In genomic region chr1:143663197-143663596, GRCm38 (mm10) we compare ENCODE assay signal across 26 mouse cellular contexts. TPM values are rescaled to one million over a fixed set of nuclear protein-coding genes. Genes with fewer than 3 reads are reported as not detected.
DNase-seq lines count a peak whose midpoint lies in the region; ATAC-seq lines count a peak whose summit lies in the region.
"Had no signal": no experiment of that assay in that cellular context is flagged by ENCODE, and none has a peak within 500 bp of the region (broad histone marks: within the 10 kb centered on the region; RNA-seq: fewer than 3 reads in every experiment).

No protein-coding gene starts in this region.

- no peaks in the 10 kb centered on the region for H3K9me3 ChIP-seq in liver, embryonic 13.5 days (replicated peaks)
- no peaks in the 10 kb centered on the region for H3K9me3 ChIP-seq in intestine, embryonic 15.5 days
- H3K9me3 ChIP-seq in intestine, embryonic 16.5 days (ENCODE audit: control insufficient read depth, low read length): no peaks in the 10 kb centered on the region
- H3K9me3 ChIP-seq in liver, embryonic 16.5 days (replicated peaks; ENCODE audit: control insufficient read depth, low read length): no peaks in the 10 kb centered on the region
- H3K9me3 ChIP-seq in heart, embryonic 12.5 days (replicated peaks): no peaks in the 10 kb centered on the region
- H3K9me3 ChIP-seq in forebrain, embryonic 13.5 days (replicated peaks): no peaks in the 10 kb centered on the region
- H3K9me3 ChIP-seq: embryonic facial prominence, embryonic 10.5 days; embryonic facial prominence, embryonic 13.5 days; forebrain, embryonic 12.5 days; heart, embryonic 13.5 days had no signal

- peak; percentile 36; the same call in 1 of the 2 replicates for ATAC-seq in liver, embryonic 13.5 days (ENCODE audit: low read depth)
- ATAC-seq in intestine, embryonic 15.5 days: peak; percentile 20; the same call in 1 of the 2 replicates
- ATAC-seq in intestine, embryonic 16.5 days: peak; percentile 62; the same call in 1 of the 2 replicates
- ATAC-seq in liver, embryonic 16.5 days (ENCODE audit: low read depth): peak; percentile 70
- no peak for ATAC-seq in heart, embryonic 12.5 days (ENCODE audit: insufficient number of reproducible peaks, low FRiP score)
- no peak for ATAC-seq in forebrain, embryonic 13.5 days
- ATAC-seq: CD4-positive, CD25-positive, alpha-beta regulatory T cell, adult 4 months had no signal

- H3K4me1 ChIP-seq in liver, embryonic 13.5 days (replicated peaks): no peaks in the 10 kb centered on the region
- H3K4me1 ChIP-seq in intestine, embryonic 15.5 days (replicated peaks): no peaks in the 10 kb centered on the region
- H3K4me1 ChIP-seq in intestine, embryonic 16.5 days (ENCODE audit: control insufficient read depth, insufficient read depth, low read length): no peaks in the 10 kb centered on the region
- no peaks in the 10 kb centered on the region for H3K4me1 ChIP-seq in liver, embryonic 16.5 days (ENCODE audit: control insufficient read depth, low read depth, low read length)
- no peaks in the 10 kb centered on the region for H3K4me1 ChIP-seq in heart, embryonic 12.5 days (replicated peaks)
- H3K4me1 ChIP-seq in forebrain, embryonic 13.5 days: no peaks in the 10 kb centered on the region
- H3K4me1 ChIP-seq: embryonic facial prominence, embryonic 10.5 days; embryonic facial prominence, embryonic 13.5 days; forebrain, embryonic 12.5 days had no signal

- H3K27ac ChIP-seq in liver, embryonic 13.5 days: no peak overlapping the region
- H3K27ac ChIP-seq in intestine, embryonic 15.5 days: no peak overlapping the region
- H3K27ac ChIP-seq in intestine, embryonic 16.5 days (ENCODE audit: low read length): no peak overlapping the region
- H3K27ac ChIP-seq in liver, embryonic 16.5 days (ENCODE audit: low read length): no peak overlapping the region
- H3K27ac ChIP-seq in heart, embryonic 12.5 days (ENCODE audit: poor library complexity, severe bottlenecking): no peak overlapping the region
- no peak overlapping the region for H3K27ac ChIP-seq in forebrain, embryonic 13.5 days
- H3K27ac ChIP-seq: embryonic facial prominence, embryonic 10.5 days; embryonic facial prominence, embryonic 13.5 days; forebrain, embryonic 12.5 days; heart, embryonic 13.5 days; hindbrain, embryonic 14.5 days had no signal

- 80% methylated on average over 2 of the region's 2 CpGs for whole genome bisulfite sequencing in liver, embryonic 13.5 days (ENCODE audit: insufficient replicate concordance)
- 95% methylated on average over 2 of the region's 2 CpGs for WGBS in intestine, embryonic 15.5 days
- WGBS in intestine, embryonic 16.5 days: 94% methylated on average over 2 of the region's 2 CpGs
- 81% methylated on average over 2 of the region's 2 CpGs for WGBS in liver, embryonic 16.5 days (ENCODE audit: insufficient replicate concordance)
- 96% methylated on average over 2 of the region's 2 CpGs for WGBS in heart, embryonic 12.5 days
- WGBS in forebrain, embryonic 13.5 days: 100% methylated on average over 2 of the region's 2 CpGs

- H3K27me3 ChIP-seq in liver, embryonic 13.5 days: no peaks in the 10 kb centered on the region
- H3K27me3 ChIP-seq in intestine, embryonic 15.5 days (replicated peaks): no peaks in the 10 kb centered on the region
- H3K27me3 ChIP-seq in intestine, embryonic 16.5 days (replicated peaks; ENCODE audit: control insufficient read depth, insufficient read depth, low read length): no peaks in the 10 kb centered on the region
- H3K27me3 ChIP-seq in liver, embryonic 16.5 days (ENCODE audit: control insufficient read depth, insufficient read depth, low read depth, low read length): no peaks in the 10 kb centered on the region
- no peaks in the 10 kb centered on the region for H3K27me3 ChIP-seq in heart, embryonic 12.5 days (replicated peaks)
- H3K27me3 ChIP-seq in forebrain, embryonic 13.5 days: no peaks in the 10 kb centered on the region
- H3K27me3 ChIP-seq: embryonic facial prominence, embryonic 13.5 days; forebrain, embryonic 12.5 days; heart, embryonic 13.5 days had no signal

- no peak overlapping the region for H3K9ac ChIP-seq in liver, embryonic 13.5 days
- H3K9ac ChIP-seq in intestine, embryonic 15.5 days: no peak overlapping the region
- no peak overlapping the region for H3K9ac ChIP-seq in intestine, embryonic 16.5 days (ENCODE audit: low read depth, low read length)
- H3K9ac ChIP-seq in liver, embryonic 16.5 days (ENCODE audit: low read depth, low read length): no peak overlapping the region
- no peak overlapping the region for H3K9ac ChIP-seq in heart, embryonic 12.5 days
- H3K9ac ChIP-seq in forebrain, embryonic 13.5 days: no peak overlapping the region
- H3K9ac ChIP-seq: embryonic facial prominence, embryonic 13.5 days; forebrain, embryonic 12.5 days; heart, embryonic 13.5 days; hindbrain, embryonic 14.5 days had no signal

- no peak overlapping the region for H3K4me2 ChIP-seq in liver, embryonic 13.5 days
- H3K4me2 ChIP-seq in intestine, embryonic 15.5 days (replicated peaks): no peak overlapping the region
- no peak overlapping the region for H3K4me2 ChIP-seq in intestine, embryonic 16.5 days (ENCODE audit: low read depth, low read length)
- H3K4me2 ChIP-seq in liver, embryonic 16.5 days (ENCODE audit: low read depth, low read length): no peak overlapping the region
- no peak overlapping the region for H3K4me2 ChIP-seq in heart, embryonic 12.5 days
- no peak overlapping the region for H3K4me2 ChIP-seq in forebrain, embryonic 13.5 days
- H3K4me2 ChIP-seq: embryonic facial prominence, embryonic 13.5 days; forebrain, embryonic 12.5 days; heart, embryonic 13.5 days; hindbrain, embryonic 14.5 days had no signal

- no peak overlapping the region for H3K4me3 ChIP-seq in liver, embryonic 13.5 days (replicated peaks)
- H3K4me3 ChIP-seq in intestine, embryonic 15.5 days (replicated peaks): no peak overlapping the region
- no peak overlapping the region for H3K4me3 ChIP-seq in intestine, embryonic 16.5 days (ENCODE audit: low read length)
- H3K4me3 ChIP-seq in liver, embryonic 16.5 days (ENCODE audit: low read depth, low read length): no peak overlapping the region
- H3K4me3 ChIP-seq in heart, embryonic 12.5 days: no peak overlapping the region
- H3K4me3 ChIP-seq in forebrain, embryonic 13.5 days: no peak overlapping the region
- H3K4me3 ChIP-seq: embryonic facial prominence, embryonic 10.5 days; embryonic facial prominence, embryonic 13.5 days; erythroblast, embryonic 14.5 days; forebrain, embryonic 12.5 days; heart, embryonic 13.5 days had no signal

- H3K36me3 ChIP-seq in liver, embryonic 13.5 days: peaks cover 28% of the 10 kb centered on the region
- H3K36me3 ChIP-seq in intestine, embryonic 15.5 days: 0 out of 2 replicates have a peak, but pooled peaks cover 3% of the 10 kb centered on the region
- H3K36me3 ChIP-seq in intestine, embryonic 16.5 days (ENCODE audit: control insufficient read depth, insufficient read depth, low read length): 0 out of 2 replicates have a peak, but pooled peaks cover 7% of the 10 kb centered on the region
- peaks cover 2% of the 10 kb centered on the region for H3K36me3 ChIP-seq in liver, embryonic 16.5 days (ENCODE audit: control insufficient read depth, insufficient read depth)
- peaks cover 31% of the 10 kb centered on the region for H3K36me3 ChIP-seq in heart, embryonic 12.5 days
- H3K36me3 ChIP-seq in forebrain, embryonic 13.5 days (ENCODE audit: poor library complexity, severe bottlenecking): peaks cover 41% of the 10 kb centered on the region

- no peak for DNase-seq in liver, embryonic 13.5 days
- no peak for DNase-seq in liver
- no peak for DNase-seq in spleen, postnatal 36 days (ENCODE audit: low spot score in 2 of 2)
- DNase-seq: adrenal gland, adult 2 months; adrenal gland, postnatal 14 days; cerebellum, adult 11 months; cerebellum, adult 2 months; cerebellum, adult 9-11 months; cerebellum, postnatal 25 days; embryo, embryonic 11 days; gastrocnemius, postnatal 25 days; heart, adult 18-20 months; heart, postnatal 14 days; heart, postnatal 4 days had no signal

RNA-seq across cellular contexts. Expression of gene B3galt2, which starts 22.7 kb away (rescaled TPM):
- 0.03 and 0.09 TPM in 2 replicates for polyA plus RNA-seq in liver, embryonic 13.5 days (2015; fragmentation: Nextera tagmentation; extraction: Ambion mirVana)
- polyA plus RNA-seq in intestine, embryonic 15.5 days (2015; fragmentation: Nextera tagmentation; extraction: Ambion mirVana): 0.21 and 0.23 TPM in 2 replicates
- 0.12 and 0.15 TPM in 2 replicates for polyA plus RNA-seq in intestine, embryonic 16.5 days (2015; fragmentation: Nextera tagmentation; extraction: Ambion mirVana)
- polyA plus RNA-seq in liver, embryonic 16.5 days (2015; fragmentation: Nextera tagmentation; extraction: Ambion mirVana): 0.08 and 0.09 TPM in 2 replicates
- polyA plus RNA-seq in heart, embryonic 12.5 days (2016; fragmentation: Nextera tagmentation; extraction: Ambion mirVana): 0.28 and 0.31 TPM in 2 replicates
- 3.2 and 3.5 TPM in 2 replicates for polyA plus RNA-seq in forebrain, embryonic 13.5 days (2015; fragmentation: Nextera tagmentation; extraction: Ambion mirVana)

RNA-seq across cellular contexts. Expression of gene Cdc73, which starts 39.5 kb away (rescaled TPM):
- polyA plus RNA-seq in liver, embryonic 13.5 days (2015; fragmentation: Nextera tagmentation; extraction: Ambion mirVana): 14.7 and 19.0 TPM in 2 replicates
- 26.7 and 28.0 TPM in 2 replicates for polyA plus RNA-seq in intestine, embryonic 15.5 days (2015; fragmentation: Nextera tagmentation; extraction: Ambion mirVana)
- 7.5 and 8.6 TPM in 2 replicates for polyA plus RNA-seq in intestine, embryonic 16.5 days (2015; fragmentation: Nextera tagmentation; extraction: Ambion mirVana)
- polyA plus RNA-seq in liver, embryonic 16.5 days (2015; fragmentation: Nextera tagmentation; extraction: Ambion mirVana): 3.9 and 4.7 TPM in 2 replicates
- polyA plus RNA-seq in heart, embryonic 12.5 days (2016; fragmentation: Nextera tagmentation; extraction: Ambion mirVana): 29.3 and 29.5 TPM in 2 replicates
- polyA plus RNA-seq in forebrain, embryonic 13.5 days (2015; fragmentation: Nextera tagmentation; extraction: Ambion mirVana): 24.0 and 30.6 TPM in 2 replicates

RNA-seq across cellular contexts. Expression of gene Glrx2, which starts 52.9 kb away (rescaled TPM):
- polyA plus RNA-seq in liver, embryonic 13.5 days (2015; fragmentation: Nextera tagmentation; extraction: Ambion mirVana): 72.3 and 82.8 TPM in 2 replicates
- 91.2 and 94.7 TPM in 2 replicates for polyA plus RNA-seq in intestine, embryonic 15.5 days (2015; fragmentation: Nextera tagmentation; extraction: Ambion mirVana)
- 79.9 and 81.3 TPM in 2 replicates for polyA plus RNA-seq in intestine, embryonic 16.5 days (2015; fragmentation: Nextera tagmentation; extraction: Ambion mirVana)
- polyA plus RNA-seq in liver, embryonic 16.5 days (2015; fragmentation: Nextera tagmentation; extraction: Ambion mirVana): 43.6 and 46.2 TPM in 2 replicates
- 98.0 and 98.7 TPM in 2 replicates for polyA plus RNA-seq in heart, embryonic 12.5 days (2016; fragmentation: Nextera tagmentation; extraction: Ambion mirVana)
- polyA plus RNA-seq in forebrain, embryonic 13.5 days (2015; fragmentation: Nextera tagmentation; extraction: Ambion mirVana): 161 and 192 TPM in 2 replicates

Comparison
In these comparisons a context has a peak if more than half of its experiments do, and no peak if none do; other contexts are left out.
1. ATAC-seq: peak in liver, embryonic 13.5 days (single experiment), intestine, embryonic 15.5 days (single experiment), intestine, embryonic 16.5 days (single experiment) and liver, embryonic 16.5 days (single experiment); none in heart, embryonic 12.5 days (single experiment) and forebrain, embryonic 13.5 days (single experiment).